Mouse (Mus musculus): ENCODE results near the gene Urgcp.

Urgcp gene

GRCm38 (mm10) chr11:5707530-5708353 lies 54.4 kb downstream of the Urgcp start:
- DNase-seq (ENCODE audit: low spot score): peak; percentile 93

DNA sequence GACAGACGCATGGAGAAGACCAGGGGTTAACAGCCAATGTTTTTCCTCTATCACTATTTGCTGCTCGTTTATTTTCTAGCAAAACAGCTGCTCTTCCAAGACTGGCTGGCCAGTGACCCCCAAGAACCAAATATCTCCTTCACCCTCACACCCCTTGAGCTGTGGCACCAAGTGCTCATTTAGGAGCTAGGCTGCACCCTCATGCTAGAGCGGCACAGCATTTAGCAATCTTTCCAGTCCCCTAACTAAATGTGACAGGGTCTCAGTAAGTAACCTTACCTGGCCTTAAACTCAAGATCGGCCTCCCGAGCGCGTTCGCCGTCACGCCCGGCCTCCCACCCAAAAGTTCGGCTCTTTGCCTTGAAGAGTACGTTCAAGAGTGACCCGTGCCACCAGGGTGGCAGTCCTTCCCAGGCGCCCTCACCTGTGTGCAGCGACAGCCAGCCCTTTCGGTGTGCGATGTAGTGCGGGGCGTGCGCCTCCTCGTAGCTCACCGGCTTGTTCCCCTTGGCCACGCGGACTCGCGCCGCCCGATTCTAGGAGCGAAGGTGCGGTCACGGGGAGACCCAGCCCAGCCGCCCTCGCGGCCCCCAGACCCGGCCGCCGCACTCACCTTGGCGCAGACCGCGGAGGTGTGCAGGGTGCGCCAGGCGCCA lies 55.2 kb downstream of the Urgcp start:
- DNase-seq (ENCODE audit: low spot score): no peak

GRCm38 (mm10) chr11:5705972-5706371 lies 56.2 kb downstream of the Urgcp start:
- DNase-seq (ENCODE audit: low spot score): no peak

- no peak for DNase-seq (ENCODE audit: low spot score)
Measured at GRCm38 (mm10) chr11:5703341-5703740, 58.8 kb downstream of the Urgcp start.

- DNase-seq (ENCODE audit: low spot score): no peak
Measured at GRCm38 (mm10) chr11:5702957-5703332, 59.2 kb downstream of the Urgcp start.

DNA sequence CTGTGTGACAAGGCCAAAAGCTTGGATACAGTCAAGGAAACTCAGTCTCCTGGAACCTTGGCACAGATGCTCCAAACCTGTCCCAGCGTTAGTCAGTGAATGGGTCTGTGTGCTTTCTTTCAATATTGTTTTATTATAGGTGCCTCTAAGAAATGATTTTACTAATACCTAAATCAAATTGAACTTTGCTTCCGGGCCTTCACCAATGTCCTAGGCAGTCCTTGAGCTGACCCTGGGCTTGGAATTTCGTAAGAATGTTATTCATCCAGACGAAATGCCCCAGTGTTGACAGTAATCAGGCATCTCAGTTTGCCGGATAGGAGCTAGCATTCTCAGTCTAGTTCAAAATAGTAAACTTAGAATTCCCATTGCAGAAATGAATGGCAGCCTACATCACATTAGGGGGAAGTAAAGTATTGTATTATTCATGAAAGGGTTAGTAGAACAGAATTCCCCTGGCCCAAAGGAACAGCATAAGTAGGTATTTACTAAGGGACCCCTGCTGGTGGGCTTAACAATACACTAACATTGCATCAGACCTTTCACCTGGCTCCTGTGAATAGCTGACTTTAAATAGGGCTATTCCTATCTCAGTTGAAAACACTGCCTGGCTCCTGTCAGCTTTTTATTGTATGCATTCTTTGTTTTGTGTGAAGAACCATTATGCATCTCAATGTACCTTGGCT lies 59.8 kb downstream of the Urgcp start:
- DNase-seq (ENCODE audit: low spot score): no peak

DNA sequence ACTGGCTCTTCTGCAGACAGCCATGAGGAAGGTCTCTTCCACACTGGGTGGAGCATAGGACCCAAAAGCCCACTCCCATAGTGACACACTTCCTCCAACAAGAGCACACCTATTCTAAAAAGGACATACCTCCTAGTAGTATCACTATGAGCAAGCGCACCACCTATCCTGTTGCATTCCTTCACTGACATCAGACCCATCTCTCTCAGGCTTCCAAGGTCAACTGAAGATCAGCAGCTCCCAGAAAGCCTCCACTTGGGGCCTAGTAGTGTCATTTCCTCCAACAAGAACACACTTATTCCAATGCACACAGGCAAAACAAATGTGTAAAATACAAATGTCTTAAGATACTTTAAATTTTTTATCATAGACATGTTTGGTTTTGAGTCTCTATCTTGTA lies 60.4 kb downstream of the Urgcp start:
- DNase-seq (ENCODE audit: low spot score): no peak

DNA sequence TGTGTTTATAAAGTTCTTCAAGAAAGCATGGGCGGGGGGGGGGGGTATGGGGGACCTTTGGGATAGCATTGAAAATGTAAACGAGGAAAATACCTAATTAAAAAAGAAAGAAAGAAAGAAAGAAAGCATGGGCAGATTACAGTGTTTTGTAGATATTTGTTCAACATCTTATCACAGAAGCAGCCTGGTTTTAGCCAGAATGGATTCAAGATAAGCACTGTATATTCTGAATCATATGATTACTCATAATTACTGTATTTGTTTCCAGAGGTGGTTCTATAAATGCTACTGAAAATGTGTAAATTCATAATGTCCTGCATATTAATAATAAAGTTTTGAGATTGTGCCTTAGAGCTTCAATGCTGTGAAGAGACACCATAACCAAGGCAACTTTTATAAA lies 60.9 kb downstream of the Urgcp start:
- DNase-seq (ENCODE audit: low spot score): no peak

DNA sequence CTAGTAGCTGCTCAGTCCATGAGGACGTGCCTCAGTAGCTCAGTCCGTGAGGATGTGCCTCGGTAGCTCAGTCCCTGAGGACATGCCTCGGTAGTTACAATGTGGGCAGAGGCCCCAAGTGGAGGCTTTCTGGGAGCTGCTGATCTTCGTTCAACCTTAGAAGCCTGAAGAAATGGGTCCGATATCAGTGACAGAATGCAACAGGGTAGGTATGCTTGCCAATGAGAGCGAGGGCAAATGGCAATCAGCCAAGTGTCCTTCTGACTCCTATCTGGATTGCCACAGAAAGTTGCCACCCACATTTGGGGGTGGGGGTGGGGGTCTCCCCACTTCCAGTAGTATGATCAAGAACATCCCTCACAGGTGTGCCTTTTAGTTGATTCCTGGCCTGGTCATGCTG lies 61.4 kb downstream of the Urgcp start:
- DNase-seq (ENCODE audit: low spot score): no peak

- peak; percentile 64 for DNase-seq (ENCODE audit: low spot score)
Measured at GRCm38 (mm10) chr11:5691775-5692174, 70.4 kb downstream of the Urgcp start.

GRCm38 (mm10) chr11:5684283-5684682 lies 77.9 kb downstream of the Urgcp start:
- no peak for DNase-seq (ENCODE audit: low spot score)

- DNase-seq (ENCODE audit: low spot score): no peak
Measured at GRCm38 (mm10) chr11:5682541-5682940, 79.6 kb downstream of the Urgcp start.

All from adipocyte (in vitro differentiated cells).